Mouse (Mus musculus): ENCODE data around the gene C8a.

Gene C8a

DNA sequence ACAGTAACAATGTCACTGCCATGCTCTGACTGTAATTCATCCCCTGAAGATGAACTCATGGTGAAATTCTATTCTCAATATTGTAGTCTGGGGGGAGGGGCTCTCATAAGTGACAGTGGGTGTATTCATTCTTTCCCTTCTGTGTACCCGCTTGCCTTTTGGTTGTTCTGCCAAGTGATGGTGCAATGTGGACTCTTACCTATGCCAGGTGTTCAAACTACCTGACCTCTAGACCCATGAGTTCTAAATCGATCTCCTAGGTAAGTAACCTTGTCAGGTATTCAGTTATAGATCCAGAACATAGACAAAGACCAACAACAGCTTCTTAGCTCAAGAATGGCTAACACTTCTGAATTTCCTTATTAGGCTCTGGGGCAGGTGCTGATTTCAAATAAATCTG, 37.9 kb downstream of the C8a start:
- WGBS, result 85% methylated on average over 2 of the region's 2 CpGs

DNA sequence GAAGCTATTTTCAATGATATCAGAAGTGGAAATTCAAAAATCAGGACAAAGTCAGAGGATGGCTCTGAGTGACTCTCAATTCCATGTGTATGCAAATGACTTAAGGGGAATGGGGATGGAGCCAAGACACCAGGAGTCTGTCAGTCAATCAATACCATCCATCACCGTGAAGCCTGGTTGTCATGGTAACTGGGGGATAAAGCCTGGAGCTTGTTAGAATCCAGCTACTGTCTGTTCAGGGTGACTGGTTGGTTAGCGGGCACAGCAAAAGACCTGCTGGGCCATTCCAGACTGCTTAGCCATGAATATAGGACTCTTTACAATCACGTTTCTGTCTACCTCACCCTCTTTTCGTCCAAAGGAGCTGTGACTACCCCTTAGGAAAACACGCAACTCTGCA, 41.1 kb downstream of the C8a start:
- 58% methylated on average over 5 of the region's 5 CpGs for WGBS

DNA sequence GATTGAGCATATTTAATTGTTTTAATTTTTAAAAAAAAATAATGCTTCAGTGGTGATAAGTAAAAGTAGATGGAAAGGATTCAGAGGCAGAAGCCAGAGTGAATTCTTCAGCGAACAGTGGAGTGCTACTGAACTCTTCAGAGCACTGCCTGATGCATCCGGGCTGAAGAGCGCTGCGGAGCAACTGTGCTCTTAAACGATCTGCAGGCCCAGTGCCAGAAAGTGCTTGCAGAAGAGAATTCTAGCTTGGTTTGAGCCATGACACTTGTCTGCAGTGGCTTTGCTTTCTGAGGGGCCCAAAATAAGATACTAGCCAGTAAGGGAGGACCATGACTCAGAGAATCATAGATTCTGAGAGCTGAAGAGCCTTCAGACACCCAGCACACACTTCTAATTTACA, 47.3 kb downstream of the C8a start:
- 31% methylated on average over 5 of the region's 5 CpGs for WGBS

DNA sequence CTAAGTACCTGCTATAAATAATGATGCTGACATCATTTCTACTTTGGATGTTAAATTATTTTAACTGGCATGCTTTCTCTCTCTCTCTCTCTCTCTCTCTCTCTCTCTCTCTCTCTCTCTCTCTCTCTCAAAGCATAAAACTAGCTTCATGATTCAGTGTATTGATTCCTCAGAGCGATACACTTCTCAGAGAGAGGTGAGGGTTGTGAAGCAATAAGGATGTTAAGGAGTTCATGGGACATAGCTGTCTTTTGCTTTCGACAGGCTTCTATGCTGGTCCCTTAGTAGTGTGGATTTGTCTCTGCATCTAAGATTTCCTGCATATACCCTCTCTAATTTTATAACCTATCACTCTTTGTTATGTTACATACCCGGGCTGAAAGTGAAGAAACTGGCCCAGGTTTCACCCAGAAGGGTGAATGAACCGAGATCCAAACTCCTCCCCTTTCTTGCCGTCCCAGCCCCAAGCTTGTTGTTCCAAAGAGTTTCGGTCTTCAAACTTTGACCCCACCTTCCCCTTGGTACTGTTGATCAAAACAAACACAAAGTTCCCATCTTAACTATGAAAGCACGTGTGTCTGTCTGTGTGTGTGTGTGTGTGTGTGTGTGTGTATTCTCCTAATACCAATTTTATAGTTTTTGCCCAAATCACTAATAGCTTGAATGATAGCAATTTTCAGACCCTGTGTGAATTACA, 51.7 kb downstream of the C8a start:
- WGBS, result 83% methylated on average over 7 of the region's 7 CpGs

DNA sequence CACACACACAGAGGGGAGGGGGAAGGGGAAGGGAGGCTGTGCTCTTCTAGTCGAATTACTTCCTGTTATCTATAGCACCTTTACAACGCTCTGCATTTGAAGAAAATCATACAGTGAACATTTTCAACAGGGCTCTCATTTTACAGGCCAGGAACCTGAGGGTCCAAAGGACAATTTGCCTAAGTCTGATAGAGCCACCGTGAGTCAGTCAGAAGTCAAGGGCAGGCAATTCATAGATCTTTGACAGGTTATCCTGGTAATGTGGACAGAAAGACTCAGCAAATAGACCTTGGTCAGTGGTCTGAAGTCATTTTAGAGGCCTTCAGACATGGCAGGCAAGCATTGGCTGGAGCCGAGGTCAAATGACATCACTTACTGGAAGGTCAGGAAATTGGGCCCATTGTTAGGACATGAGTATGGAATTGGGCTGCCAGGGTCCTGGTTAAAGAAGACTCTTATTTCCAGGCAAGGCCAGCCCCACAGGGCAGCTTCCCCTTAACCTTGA, 52.5 kb downstream of the C8a start:
- 91% methylated on average over 4 of the region's 4 CpGs for WGBS

DNA sequence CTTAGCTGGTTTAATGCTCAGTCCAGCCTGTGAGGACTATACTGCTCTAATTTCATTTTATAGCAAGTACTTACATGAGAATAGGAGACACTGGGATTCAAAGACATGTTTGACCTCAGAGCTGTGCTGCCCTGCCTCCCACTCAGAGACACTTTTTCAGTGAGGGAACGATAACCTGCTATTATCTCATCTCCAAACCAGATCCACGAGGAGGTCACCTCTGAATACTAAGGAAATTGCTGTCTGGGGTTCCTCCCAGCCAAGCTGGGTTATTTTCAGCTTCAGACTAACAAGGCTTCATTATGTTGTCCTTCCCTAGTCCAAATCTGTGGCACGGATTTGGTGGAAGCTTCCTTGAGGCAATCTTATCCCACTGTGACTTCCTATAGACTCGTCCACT, 56.3 kb downstream of the C8a start:
- WGBS, result 61% methylated on average over 4 of the region's 4 CpGs

DNA sequence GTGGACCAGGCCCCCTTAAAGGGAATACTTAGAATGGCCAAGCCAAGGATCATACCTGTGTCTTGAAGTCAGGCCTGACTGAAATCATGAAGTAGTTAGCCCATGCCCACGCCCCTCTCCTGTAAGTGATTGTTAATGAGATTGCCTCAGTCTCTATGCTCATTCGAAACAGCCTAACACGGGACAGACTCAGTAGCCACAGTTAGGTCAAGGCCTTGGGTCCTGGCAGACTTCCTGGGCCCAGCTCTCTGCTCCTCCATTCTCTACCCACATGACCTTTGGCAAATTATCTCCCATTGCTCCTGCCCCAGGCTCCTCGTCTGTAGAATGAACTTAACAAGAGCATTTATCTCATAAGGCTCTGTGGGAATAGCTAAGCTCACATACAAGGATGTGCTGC, 57.2 kb downstream of the C8a start:
- 85% methylated on average over 4 of the region's 4 CpGs for WGBS

DNA sequence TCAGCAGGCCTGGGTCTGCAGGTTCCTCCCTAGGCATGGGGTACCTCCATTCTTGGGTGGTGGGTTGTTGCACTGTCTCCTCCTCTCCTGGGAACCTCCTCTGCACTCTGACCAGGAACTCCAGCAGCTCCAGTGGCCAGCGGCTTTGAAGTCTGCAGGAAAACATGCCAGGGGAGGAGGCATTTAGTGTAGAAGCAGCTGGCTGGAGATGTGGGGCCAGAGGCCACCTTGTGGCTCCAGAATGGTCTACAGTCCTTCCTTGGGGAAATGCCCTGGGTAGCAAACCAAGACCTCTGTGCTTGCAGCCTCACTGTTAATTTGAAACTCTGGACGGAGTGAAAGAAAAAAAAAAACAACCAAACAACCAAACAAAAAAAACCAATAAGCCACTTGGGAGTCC, 58.7 kb downstream of the C8a start:
- WGBS, result 63% methylated on average over 2 of the region's 2 CpGs

DNA sequence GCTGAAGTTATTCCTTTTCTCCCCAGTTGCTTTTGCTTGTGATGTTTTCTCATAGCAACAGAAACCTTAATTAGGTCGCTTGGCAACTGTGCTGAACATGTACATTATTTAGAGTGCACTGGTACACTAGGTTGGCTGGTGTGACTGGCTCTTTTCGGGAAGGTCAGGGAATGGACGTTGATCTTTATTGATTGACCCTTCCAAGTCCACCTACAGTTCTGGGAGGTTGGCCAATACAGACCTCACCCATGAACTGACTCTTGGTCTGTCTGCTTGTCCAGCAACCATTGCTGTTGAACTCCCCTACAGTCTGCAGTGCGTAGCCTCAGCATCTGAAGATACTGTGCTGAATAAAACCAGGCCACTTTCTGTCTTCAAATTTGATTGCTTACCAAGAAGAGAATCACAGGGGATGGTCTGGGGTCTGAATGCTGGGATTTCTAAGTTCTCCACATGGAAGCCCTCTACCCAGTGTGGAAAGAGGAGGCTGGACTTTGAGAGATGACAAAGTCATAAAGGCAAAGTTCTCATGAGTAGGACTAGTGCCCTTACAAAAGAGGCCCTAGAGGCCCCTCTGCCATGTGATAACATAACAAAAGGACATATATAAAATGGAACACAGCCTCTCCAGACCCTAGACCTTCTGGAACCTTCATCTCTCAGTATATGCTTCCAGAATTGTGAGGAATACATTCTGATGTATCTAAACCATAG, 59.5 kb downstream of the C8a start:
- WGBS, result 84% methylated on average over 4 of the region's 4 CpGs

DNA sequence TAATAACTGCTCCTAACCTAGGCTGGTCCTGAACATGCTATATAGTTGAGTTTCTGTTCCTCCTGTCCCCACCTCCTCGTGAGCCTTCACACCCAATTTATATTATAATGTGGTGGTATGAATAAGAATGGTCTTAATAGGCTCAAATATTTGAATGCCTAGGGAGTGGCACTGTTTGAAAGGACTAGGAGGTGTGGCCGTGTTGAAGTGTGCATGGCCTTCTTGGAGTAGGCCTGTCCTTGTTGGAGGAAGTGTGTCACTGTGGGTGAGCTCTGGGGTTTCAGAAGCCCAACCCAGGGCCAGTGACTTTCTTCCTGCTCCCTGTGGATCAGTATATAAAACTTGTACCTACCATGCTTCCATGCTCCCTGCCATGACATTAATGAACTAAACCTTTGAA, 62.6 kb downstream of the C8a start:
- 89% methylated on average over 2 of the region's 2 CpGs for WGBS

DNA sequence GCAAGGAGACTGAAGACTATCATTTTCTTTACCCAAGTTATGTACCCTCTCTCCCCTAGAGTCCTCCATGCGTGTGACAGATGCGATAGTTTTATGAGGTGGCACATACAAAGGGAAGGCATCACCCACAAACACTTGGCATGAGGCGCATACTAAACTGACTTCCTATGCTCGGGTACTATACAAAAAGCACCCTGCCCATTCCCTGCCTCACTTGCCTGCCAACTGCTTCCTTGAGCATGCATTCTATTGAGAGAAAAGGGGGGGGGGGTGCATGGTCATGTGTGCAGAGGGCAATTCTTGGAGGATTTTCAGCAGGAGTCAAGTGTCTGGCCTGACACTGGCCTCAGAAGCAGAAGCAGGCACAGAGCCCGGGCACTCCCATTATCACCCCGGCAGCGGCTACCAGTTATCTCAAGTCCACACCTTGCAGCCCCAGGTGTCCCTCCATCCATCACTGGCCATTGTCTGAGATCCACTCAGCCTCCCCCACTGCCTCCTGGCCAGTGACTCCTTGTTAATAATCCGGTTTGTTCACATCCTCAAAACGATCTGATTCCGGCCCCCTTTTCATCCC, 65.4 kb downstream of the C8a start:
- WGBS, result 83% methylated on average over 10 of the region's 10 CpGs

DNA sequence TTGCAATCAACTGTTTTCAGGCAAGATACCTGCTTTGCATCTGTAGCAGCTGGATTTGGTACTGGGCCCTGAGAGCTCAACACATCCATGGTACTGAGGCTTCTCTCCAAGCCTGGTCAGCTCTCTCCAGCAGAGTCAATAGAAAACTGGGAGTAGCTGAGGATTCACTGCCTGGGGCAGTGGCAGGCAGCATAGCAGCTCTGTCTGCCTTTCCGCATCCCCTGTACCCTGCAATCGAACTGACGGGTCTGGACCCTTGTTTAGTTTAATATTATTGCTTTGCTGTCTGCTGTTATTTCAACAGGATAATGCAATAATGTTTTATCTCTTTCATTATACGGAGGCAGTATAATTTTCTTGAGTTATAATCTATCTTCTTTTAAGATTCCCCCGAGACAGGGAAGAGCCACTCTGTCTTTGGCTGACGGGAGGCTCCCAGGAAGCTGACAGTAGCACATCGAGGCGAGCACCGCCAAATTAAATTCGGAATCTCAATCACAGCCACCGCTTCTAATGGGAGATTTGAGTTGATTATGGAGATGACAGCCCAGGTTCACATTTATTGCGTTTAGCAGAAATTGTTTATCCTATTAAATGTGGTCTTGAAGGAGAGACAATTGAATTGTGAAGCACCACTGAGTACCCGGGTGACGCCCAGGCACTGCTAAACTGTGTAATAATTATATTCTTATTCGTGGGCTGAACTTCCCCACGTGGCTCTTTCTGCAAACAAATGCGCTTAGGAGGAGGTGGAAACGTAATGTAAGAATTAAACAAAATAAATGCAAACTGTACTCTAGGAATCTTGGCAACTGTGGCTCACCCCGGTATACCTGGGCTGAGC, 70.6 kb downstream of the C8a start:
- 82% methylated on average over 19 of the region's 19 CpGs for WGBS

DNA sequence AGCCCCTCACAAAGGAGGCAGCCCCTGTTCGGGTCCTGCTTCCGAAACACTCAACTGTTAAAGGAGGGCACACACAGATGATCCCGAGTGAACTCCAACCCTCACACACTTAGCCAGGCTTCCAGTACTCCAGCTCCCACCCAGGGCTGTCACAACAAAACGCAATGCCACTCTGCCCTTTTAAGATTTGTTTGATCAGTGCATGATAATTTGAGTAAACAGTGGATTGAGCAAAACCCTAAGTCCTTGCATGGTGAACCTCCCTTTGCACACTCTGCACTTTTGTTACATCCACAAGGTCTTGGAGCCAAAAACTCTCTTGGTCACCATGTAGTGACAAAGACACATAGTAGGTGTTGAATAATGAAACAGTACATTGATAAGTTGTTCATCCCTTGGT, 72.1 kb downstream of the C8a start:
- WGBS, result 88% methylated on average over 4 of the region's 4 CpGs

DNA sequence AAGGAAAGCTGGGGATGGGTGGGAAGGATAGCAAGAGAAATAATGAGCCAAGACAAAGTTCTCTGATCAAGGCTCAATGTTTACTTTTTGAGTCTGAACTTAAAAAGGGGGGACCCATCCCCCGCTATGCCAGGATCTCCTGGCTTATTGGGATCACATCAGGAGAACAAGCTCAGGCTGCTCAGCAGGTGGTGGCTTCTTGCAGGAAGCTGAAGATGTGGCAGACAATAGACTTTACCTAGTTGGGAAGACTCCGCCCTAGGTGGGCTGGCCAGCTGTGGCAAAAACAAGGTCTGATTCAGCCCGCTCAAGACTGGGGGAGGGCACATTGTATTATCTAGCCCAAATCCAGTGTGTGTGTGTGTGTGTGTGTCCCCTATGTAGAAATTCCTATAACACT, 74.6 kb downstream of the C8a start:
- WGBS, result 92% methylated on average over 3 of the region's 3 CpGs

DNA sequence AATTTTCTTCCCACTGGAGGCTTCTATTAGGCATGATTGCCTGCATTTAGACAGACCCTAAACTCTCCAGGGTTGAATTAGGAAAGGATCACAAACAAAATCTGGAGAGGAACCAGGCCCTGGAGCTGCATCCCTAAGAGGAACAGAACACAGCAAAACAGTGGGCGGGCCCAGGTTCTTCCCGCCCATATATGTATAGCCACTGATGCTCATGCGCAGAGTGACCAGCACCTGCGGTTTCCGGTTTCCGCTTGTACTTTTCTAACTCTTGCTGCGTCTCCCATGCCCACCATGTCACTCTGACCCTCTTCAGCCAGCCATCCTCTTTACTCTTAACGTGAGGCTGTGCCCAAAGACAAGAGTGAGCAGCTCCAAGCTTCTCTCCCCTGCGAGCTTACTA, 77.2 kb downstream of the C8a start:
- 91% methylated on average over 9 of the region's 9 CpGs for WGBS

DNA sequence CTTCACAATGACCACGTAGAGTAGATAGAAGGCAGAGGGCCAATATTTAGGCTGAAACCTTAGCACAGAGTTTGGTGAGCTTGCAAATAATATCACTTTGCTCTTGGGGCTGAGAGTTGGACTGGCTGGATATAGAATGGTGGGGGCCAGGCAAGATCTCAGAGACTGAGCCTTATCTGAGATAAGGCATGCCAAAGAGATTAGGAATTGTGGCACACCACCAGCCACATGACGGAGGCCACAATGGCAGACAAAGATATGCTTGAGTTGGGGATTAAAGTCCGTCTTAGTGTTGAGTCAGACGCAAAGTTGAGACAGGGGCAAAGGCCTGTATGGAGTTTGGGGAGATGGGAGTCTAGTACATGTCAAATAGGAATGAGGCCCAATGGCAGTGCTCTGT, 84.1 kb downstream of the C8a start:
- WGBS, result 96% methylated on average over 4 of the region's 4 CpGs

DNA sequence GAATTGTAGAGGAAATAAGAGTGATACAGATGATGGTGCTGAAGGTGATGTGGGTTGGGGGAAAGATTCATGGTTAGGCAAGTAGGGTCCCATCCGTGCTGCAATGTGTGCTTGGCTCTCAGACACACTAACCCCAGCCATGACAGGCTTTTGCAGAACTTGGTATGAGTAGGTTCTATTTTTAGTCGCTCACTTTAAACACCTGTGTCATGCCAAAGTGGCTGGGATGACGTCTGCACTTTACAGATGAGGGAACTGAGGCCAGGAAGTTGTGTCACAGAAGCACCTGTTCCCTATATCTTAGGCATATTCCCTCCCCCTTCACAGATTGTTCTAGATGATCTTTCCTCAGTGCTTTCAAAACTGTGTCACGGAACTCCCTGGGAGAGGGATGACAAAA, 93.9 kb downstream of the C8a start:
- 85% methylated on average over 4 of the region's 4 CpGs for WGBS

DNA sequence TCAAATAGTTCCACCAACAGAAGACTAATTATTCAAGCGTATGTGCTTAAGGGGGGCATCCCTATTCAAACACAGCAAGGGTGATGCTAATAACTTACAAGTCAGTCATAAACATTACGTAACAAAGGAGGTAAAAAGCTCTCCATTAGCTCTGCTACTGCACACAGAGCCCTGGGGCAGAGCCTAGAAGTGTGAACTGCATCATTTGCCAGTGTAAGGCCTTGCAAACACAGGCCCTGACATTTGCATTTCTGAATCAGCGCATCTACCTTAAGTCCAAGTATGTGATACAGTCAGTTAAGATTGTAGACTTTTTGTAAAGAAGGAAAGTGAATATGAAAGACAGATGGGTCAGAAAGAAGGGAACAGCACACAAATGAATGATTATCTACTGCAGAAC, 94.8 kb downstream of the C8a start:
- 96% methylated on average over 3 of the region's 3 CpGs for WGBS

DNA sequence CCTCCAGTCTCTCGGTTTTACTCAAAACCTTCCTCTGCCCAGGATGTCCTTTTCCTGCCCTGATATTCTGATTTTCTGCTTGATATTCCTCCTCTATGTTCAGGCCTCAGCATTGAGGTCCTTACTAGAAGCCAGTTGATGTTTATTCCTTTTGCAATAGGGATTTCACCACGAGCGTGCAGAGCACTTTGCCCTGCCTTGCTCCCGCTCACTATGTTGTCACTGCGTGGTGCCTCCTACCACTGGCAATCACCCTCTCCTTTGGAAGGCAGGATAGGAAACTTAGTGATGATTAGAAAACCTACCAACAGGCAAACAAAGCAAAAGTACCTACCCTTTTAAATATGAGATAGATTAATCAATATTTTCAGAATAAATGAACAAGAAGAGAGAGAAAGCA, 96.7 kb downstream of the C8a start:
- 90% methylated on average over 5 of the region's 5 CpGs for whole genome bisulfite sequencing

DNA sequence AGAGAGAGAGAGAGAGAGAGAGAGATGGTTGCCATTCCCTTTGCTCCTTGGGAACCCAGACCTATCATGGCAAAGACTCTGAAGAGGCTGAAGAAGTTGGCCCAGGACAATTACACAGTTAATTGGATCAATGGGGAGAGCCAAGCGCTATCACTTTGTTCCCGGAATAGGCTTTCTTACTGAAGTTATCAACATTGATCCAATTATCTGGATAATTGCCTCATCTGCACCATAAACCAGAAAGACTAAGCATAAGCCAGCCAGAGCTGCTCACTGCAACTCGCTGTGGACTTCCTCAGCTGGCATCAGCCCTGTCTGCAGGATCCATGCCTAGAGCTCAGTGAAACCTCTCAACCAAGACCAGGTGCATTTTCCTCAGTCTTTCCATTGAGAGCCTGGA, 100.6 kb downstream of the C8a start:
- 74% methylated on average over 3 of the region's 3 CpGs for WGBS

DNA sequence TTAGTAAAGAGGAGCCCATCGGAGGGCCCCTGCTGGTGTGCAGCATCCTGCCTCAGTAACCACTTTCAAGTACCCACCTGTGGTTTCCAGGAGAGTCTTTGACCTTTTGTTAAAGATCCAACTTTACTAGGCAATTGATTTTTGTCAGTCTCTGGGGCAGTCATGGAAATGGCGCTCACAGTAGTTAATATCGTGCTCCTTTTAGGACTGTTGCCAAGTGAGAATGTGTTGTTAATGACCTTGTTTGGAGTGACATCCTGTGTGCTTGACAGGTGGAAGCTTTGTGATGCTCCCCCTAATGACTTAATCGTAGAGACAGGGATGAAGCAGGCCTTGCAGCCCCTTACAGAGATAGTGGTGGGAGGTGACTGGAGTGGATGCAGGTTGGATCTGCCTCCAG, 105.9 kb downstream of the C8a start:
- 66% methylated on average over 4 of the region's 4 CpGs for WGBS

DNA sequence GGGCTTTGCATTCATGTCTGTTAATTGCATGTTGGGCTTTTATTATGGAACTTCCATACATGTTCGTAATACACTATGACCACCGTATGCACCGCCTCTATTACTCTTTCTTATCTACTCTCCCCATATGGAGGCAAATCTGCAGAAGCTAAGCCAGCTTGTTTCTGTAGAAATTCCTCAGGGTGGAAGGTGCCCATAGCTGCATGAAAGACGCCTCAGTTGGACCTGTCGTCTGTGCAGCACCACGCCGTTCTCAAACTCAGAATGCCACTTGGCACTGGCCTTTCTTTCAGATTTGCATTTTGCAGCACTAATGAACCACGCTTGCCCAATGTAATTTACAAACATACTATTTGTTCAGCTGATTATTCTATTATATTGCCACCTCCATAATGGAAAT, 106.6 kb downstream of the C8a start:
- WGBS, result 69% methylated on average over 8 of the region's 8 CpGs
